Mouse (Mus musculus) c-Kit-positive CD71-positive TER-119-positive erythroid progenitor cells, embryonic 14.5 days (primary cell): ENCODE results near the gene Isg20.

Experiments used
- DNase-seq: peaks from one replicate; pipeline ENCODE4 v3.0.0-alpha.2; 2013; ENCODE audit warnings: low spot score

The Isg20 gene

GRCm38 (mm10) chr7:78903174-78903870 lies 9.9 kb upstream of the Isg20 start:
- DNase-seq: no peak

DNA sequence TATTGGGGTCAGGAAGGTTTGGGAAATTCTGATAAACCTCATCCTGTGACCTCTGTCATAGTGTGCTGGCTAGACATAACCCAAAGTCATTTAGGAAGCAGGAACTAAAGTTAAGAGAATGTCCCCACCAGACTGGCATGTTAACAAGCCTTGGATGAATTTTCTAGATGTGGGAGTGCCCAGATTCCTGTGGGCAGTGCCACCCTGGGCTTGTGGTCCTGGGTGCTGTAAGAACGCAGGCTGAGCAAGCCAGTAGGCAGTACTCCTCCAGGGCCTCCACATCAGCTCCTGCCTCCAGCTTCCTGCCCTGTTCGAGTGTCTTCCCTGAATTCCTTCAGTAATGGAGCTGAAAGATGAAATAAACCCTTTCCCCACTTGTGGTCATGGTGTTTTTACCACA lies 9.0 kb upstream of the Isg20 start:
- no peak for DNase-seq

DNA sequence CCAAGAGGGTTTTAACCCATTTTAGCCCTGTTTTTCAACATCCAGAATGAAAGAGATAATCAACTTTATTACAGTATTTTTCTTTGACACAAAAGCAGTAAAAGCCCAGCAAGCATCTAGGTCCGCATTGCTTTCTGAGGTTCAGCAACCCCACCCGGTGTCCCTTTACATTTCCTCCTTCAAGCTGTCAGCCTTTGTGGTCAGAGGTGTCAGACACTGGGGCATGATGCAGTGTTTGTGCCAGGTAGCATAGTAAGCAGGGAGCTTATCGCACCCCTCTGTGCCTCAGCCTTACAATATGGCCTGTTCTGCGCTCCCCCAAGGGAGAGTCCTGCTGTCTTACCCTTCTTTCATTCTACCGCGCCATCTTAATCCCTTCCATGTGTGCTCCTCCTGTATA lies 4.2 kb upstream of the Isg20 start:
- DNase-seq: no peak

DNA sequence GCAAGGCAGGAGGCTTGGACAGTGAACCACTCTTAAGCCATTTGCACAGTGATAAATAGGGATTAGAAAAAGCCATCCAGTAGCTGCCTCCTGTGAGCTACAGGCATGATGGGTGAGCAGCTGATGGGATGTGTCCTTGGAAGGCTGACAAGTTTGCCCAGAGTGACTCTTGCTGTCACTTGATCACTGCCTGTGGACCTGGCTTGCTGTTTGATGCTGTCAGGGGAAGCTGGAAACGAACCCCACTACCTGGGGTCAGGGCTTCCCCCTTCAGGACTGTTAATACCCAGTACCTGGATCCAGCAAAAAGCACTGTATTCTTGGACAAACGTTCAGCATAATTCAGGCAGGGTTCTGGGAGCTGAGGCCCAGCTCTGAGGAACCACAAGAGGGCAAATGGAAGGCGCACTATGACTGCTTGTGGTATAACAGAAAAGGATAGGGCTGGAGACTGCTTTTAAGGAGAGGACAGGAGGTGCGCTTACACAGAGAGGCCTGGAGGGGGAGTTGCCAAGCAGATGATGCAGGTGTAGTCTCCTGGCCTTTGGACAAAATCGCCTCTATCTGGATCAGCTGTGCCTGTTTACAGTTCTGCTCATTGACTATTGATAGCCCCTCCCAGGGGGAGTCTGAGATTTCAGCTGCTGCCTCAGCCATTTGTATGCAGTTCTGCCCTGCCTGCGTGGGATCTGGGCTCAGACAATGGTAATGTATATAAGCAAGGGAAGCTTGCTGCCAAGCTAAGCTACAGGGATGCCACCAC lies 2.7 kb upstream of the Isg20 start:
- DNase-seq: no peak

DNA sequence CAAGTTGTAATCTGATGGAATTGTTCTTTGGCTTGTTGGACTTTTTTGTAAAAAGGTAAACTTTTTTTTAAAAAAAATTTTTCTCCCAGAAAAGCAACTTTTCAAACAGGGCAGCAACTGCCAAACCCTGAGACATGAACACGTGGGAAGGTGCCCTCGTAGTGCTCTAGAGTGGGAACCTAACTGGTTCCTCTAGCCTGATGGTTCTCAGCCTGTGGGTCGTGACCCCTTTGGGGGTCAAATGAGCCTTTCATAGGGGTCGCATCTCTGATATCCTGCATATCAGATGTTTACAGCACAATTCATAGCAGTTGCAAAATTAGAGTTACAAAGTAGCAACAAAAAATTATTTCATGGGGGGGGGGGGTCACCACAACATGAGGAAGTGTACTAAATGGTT lies 2.0 kb upstream of the Isg20 start:
- DNase-seq: no peak

DNA sequence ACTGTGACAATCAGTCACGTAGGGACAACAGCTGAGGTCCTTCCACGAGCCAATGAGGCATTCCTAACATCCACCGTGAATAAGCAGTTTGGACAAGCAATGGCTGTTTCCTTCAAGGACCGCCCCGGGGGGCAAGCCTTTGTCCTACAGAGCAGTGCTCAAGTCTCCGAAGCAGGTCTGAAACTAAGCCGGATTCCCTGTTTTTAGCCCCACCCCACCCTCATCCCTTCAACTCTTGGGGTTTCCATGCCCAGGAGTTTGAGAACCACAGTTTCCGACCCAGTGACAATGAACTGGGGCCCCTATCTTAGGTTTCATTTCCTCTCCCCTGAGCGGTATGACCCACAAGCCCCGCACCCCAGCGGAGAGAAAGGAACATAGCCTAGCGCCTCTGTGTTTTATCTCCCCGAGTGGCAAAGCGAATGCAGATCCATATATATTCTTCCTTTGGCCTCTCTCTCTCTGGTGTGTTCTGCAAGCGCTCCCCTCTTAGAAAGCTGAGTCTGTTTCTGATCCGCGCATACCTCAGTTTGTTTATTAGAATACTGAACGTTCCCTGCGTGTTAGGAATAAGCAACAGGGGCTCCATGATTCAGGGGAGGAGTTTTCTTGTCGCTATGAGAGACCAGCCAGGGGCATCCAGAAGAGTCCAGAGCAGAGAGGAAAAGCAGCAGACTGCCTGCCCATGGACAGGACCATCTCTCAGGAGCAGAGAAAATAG lies 811 bp upstream of the Isg20 start:
- DNase-seq: no peak

- peak; percentile 93 for DNase-seq
These were observed 673 bp downstream of the Isg20 start for GRCm38 (mm10) chr7:78913649-78914544.

DNA sequence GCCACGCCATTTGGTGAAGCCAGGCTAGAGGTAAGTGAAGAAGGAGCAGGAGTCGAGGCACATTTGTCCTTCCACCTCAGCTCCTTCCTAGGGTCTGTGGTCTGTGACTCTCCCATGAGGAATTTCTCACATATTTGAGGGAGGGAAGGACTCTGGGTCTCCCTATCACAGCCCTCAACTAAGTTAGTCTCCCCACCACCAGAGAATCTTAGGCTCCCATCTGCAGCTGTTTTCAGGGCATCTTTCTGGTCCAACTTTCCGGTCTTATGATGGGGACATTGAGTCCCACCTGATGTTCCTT lies 1.3 kb downstream of the Isg20 start:
- no peak for DNase-seq

DNA sequence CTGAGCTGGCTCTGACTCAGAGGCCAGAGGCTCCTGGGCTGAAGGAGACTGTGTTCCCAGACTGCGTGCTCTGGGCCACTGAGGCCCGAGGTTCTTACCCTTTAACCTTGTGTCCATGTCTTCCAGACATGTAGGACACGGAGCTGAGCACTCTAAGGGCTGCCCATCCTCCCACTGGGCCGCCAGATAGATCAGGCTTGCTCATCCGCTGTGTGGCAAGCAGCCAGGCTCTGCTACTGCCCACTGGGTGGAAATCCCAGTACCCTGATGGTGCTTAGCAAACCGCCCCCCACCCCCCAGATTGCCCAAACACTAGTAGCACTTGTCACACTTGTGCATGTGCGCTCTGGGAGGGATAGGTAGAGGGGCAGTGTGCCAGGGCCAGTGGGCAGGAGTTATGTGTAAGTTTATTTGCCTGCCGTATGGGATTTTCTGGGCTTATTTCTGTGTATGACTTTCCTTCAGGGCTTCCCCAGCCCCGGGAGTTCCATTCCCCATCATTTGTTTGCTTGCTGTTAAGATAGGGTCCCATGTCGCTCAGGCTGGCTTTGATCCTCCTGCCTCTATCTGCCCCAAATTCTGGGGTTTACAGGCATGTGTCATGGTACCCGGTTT lies 1.8 kb downstream of the Isg20 start:
- DNase-seq: no peak

GRCm38 (mm10) chr7:78918686-78919085 lies 5.5 kb downstream of the Isg20 start:
- DNase-seq: no peak

DNA sequence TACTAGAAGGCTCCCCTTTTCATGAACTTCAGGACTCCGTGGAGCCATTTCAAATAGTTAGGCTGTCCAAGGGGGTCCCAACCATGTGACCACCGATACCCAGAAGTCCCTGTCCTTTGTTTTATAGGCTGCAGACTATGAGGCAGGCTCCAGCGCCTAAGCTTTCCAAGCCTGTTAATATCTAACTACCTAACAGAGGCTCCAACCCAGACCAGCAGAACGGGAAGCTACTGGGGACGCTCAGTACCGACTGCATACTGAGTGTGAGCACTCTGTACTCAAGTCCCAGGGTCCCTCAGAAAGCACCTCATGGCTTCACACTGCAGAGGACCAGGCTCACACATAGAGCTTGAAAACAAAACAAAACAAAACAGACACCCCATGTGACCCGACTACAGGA lies 9.3 kb downstream of the Isg20 start:
- no peak for DNase-seq

- peak; percentile 70 for DNase-seq
These were observed 11.1 kb downstream of the Isg20 start for GRCm38 (mm10) chr7:78924300-78924699.

GRCm38 (mm10) chr7:78924796-78925195 lies 11.6 kb downstream of the Isg20 start:
- DNase-seq: no peak

GRCm38 (mm10) chr7:78925680-78926079 lies 12.5 kb downstream of the Isg20 start:
- no peak for DNase-seq

DNA sequence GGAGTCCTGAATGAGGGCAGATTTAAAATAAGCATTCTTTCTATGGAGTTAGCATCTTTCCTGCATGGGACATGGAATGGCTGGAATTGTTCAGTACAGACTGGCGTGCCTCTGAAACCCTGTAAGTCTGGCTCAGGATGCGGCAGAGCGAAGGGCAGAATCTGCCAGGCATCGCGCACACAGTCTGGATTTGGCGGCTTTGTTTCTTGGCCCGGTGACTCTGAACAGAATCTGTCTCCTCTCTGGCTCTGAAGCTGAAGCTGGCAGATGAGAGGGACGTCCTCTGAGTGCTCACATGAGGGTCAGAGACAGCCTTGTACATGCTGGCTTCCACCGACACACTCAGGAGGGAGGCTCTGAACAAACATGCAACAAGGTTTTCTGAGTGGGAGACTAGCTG lies 12.9 kb downstream of the Isg20 start:
- no peak for DNase-seq

DNA sequence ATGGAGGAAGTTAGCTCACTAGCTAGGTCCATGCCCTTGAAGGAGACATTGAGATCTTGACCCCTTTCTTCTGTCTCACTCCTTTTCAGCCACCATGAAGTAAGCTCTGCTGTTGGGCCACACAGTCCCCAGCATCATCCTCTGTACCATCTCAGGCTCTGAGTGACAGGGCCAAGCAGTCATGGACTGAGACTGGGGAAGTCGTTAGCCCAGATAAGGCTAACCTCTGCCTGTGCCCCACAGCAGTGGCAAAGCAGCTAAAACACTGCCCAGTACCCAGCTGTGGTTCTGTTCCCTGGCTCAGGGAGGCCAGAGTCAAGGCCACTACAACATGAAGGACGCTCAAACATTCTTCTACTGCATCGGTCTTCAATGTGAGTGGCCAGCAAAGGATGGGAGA lies 14.0 kb downstream of the Isg20 start:
- no peak for DNase-seq

GRCm38 (mm10) chr7:78938957-78939602 lies 25.9 kb downstream of the Isg20 start:
- no peak for DNase-seq

- no peak for DNase-seq
These were observed 27.7 kb downstream of the Isg20 start for GRCm38 (mm10) chr7:78940971-78941370.

DNA sequence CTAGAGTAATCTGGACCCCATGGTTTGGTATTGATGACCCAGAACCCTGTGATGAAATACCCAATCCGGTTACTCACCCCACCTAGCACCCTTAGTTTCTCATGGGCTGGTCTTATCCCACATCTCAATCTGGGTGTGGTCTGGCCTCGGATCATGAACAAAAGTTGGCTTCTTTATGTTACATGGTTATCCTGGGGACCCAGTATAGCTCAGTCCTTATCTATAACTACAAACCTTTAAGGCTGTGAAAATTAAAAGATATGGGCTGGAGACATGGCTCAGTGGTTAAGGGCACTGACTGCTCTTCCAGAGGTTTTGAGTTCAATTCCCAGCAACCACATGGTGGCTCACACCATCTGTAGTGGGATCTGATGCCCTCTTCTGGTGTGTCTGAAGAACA lies 29.3 kb downstream of the Isg20 start:
- no peak for DNase-seq

GRCm38 (mm10) chr7:78953886-78954572 lies 40.8 kb downstream of the Isg20 start:
- no peak for DNase-seq

GRCm38 (mm10) chr7:78954619-78955018 lies 41.4 kb downstream of the Isg20 start:
- no peak for DNase-seq
